Mouse (Mus musculus): ENCODE results near the gene Mri1. TPM values are rescaled to one million over a fixed set of nuclear protein-coding genes. Genes with fewer than 3 reads are reported as not detected.

Gene Mri1
- polyA plus RNA-seq, 1 experiment, result 23.2 TPM

- no peaks in the 10 kb centered on the region for H3K27me3 ChIP-seq (ENCODE audit: control insufficient read depth, insufficient read depth, insufficient read length)
- peaks cover 47% of the 10 kb centered on the region for H3K79me3 ChIP-seq (ENCODE audit: low read depth)
- H3K79me2 ChIP-seq (ENCODE audit: control insufficient read depth, insufficient read depth), result peaks cover 53% of the 10 kb centered on the region
- TF ChIP-seq CEBPB (IDR thresholded peaks at IDR 0.05; ENCODE audit: low read depth), result no peak
- TF ChIP-seq USF1 (IDR thresholded peaks at IDR 0.05; ENCODE audit: low read depth), result peak; percentile 49
- peaks cover 33% of the 10 kb centered on the region for H3K36me3 ChIP-seq (ENCODE audit: control insufficient read depth, insufficient read depth)
- peak overlapping the region; percentile 93 for H3K4me3 ChIP-seq (ENCODE audit: insufficient read depth, poor library complexity, severe bottlenecking)
- peak overlapping the region; percentile 97 for H3ac ChIP-seq (ENCODE audit: control insufficient read depth, insufficient read length, low read depth)
Observed at GRCm38 (mm10) chr8:84200652-84201544, 56.2 kb downstream of the Mri1 start.

- Histone ChIP-seq H3ac (ENCODE audit: control insufficient read depth, insufficient read length, low read depth) (peak overlapping the region; percentile 13), H3K4me3 (ENCODE audit: insufficient read depth, poor library complexity, severe bottlenecking) (no peak overlapping the region)
- TF ChIP-seq USF1 (IDR thresholded peaks at IDR 0.05; ENCODE audit: low read depth), result no peak
- TF ChIP-seq FOSL1 (IDR thresholded peaks at IDR 0.05; ENCODE audit: insufficient read depth, low read length, poor library complexity, severe bottlenecking), result no peak
- no peak for TF ChIP-seq MYOD1 (IDR thresholded peaks at IDR 0.05; ENCODE audit: control insufficient read depth, insufficient read length, low read depth)
- TF ChIP-seq CEBPB (IDR thresholded peaks at IDR 0.05; ENCODE audit: low read depth), result no peak
- TF ChIP-seq CTCF (IDR thresholded peaks at IDR 0.05; ENCODE audit: control insufficient read depth, insufficient read depth, insufficient read length), result no peak
- TF ChIP-seq MAX (IDR thresholded peaks at IDR 0.05), result no peak
- no peak for TF ChIP-seq MYOG (IDR thresholded peaks at IDR 0.05; ENCODE audit: control insufficient read depth, extremely low read depth, insufficient read length)
Observed at GRCm38 (mm10) chr8:84200126-84200555, 57.0 kb downstream of the Mri1 start.

More at GRCm38 (mm10) chr8:84200126-84200555, 57.0 kb downstream of the Mri1 start:
- Histone ChIP-seq H3K79me2 (ENCODE audit: control insufficient read depth, insufficient read depth) (peaks cover 46% of the 10 kb centered on the region), H3K79me3 (ENCODE audit: low read depth) (peaks cover 39% of the 10 kb centered on the region), H3K36me3 (ENCODE audit: control insufficient read depth, insufficient read depth) (peaks cover 26% of the 10 kb centered on the region), H3K27me3 (ENCODE audit: control insufficient read depth, insufficient read depth, insufficient read length) (no peaks in the 10 kb centered on the region)

Small RNA genes lying within 50 kb of the gene (microRNA-seq; reads per million reads assigned to microRNA genes)
- 79,501 reads per million, percentile 100 among the genes with 10 or more reads in this experiment for gene Mir23a (ENCODE audit: borderline microRNAs expressed)
- not detected for gene Mir24-2 (ENCODE audit: borderline microRNAs expressed)
- gene Mir27a (ENCODE audit: borderline microRNAs expressed), result 9,935 reads per million, percentile 96 among the genes with 10 or more reads in this experiment
- gene Mir3074-2 (ENCODE audit: borderline microRNAs expressed), result not detected

Other genes with a start within 250 kb of the Mri1 start
- 1.5 TPM for gene 2210011C24Rik, start 245.2 kb downstream of the Mri1 start, polyA plus RNA-seq (2012; fragmentation: generic; extraction: Trizol)
- 3.5 TPM for gene Palm3, start 235.9 kb downstream of the Mri1 start, polyA plus RNA-seq (2012; fragmentation: generic; extraction: Trizol)
- gene Il27ra, start 214.7 kb downstream of the Mri1 start, polyA plus RNA-seq (2012; fragmentation: generic; extraction: Trizol), result 0.49 TPM
- not detected for gene Rln3, start 212.3 kb downstream of the Mri1 start, polyA plus RNA-seq (2012; fragmentation: generic; extraction: Trizol)
- 0.49 TPM for gene Gm10643, start 192.2 kb downstream of the Mri1 start, polyA plus RNA-seq (2012; fragmentation: generic; extraction: Trizol)
- 9.8 TPM for gene Rfx1, start 190.5 kb downstream of the Mri1 start, polyA plus RNA-seq (2012; fragmentation: generic; extraction: Trizol)
- 45.2 TPM for gene Dcaf15, start 152.6 kb downstream of the Mri1 start, polyA plus RNA-seq (2012; fragmentation: generic; extraction: Trizol)
- gene Podnl1, start 131.3 kb downstream of the Mri1 start, polyA plus RNA-seq (2012; fragmentation: generic; extraction: Trizol), result 10.3 TPM
- 25.2 TPM for gene Cc2d1a, start 109.4 kb downstream of the Mri1 start, polyA plus RNA-seq (2012; fragmentation: generic; extraction: Trizol)
- 0.61 TPM for gene 4930432K21Rik, start 109.3 kb downstream of the Mri1 start, polyA plus RNA-seq (2012; fragmentation: generic; extraction: Trizol)
- gene Nanos3, start 72.1 kb downstream of the Mri1 start, polyA plus RNA-seq (2012; fragmentation: generic; extraction: Trizol), result 1.1 TPM
- gene Zswim4, start 20.3 kb downstream of the Mri1 start, polyA plus RNA-seq (2012; fragmentation: generic; extraction: Trizol), result 10.1 TPM
- 281 TPM for gene D8Ertd738e, start 7.6 kb downstream of the Mri1 start, polyA plus RNA-seq (2012; fragmentation: generic; extraction: Trizol)
- gene Ccdc130, start 13.1 kb upstream of the Mri1 start, polyA plus RNA-seq (2012; fragmentation: generic; extraction: Trizol), result 16.1 TPM
- 3.1 TPM for gene Cacna1a, start 131.1 kb upstream of the Mri1 start, polyA plus RNA-seq (2012; fragmentation: generic; extraction: Trizol)

Measured in C2C12 (cell line).